27 mouse cellular contexts compared by ENCODE assay signal in the genomic region with DNA sequence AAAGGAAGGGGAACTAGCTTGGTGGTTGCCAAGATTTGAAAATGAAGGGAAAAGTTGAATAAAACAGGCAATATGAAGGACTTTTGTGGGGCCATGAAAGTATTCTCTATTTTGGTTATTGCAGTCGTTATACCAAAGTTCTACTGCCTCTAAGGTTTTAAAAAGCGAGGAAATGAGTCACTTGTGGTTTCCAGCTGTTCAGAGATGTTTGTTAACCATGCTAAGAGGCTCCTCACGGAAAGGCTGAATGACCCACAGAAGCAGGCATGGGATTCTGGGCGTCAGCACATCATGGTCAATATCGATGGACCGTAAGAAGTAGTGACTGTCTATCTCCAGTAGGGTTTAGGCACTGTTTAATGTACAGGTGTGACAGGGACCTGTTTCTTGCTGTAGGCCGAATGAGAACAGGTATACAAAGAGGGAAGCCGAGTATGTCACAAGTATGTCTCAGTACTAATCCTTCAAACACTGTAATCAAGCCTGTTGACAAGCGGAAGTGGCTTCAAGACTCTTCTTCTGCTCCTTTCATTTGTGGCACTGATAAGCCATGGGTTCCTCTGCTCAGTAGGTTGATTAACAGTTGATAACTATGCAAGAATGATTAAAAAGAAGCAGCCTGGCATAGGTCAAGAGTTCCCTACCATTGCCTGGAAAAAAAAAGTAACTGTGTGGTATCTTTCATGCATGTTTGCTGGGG. TPM values are rescaled to one million over a fixed set of nuclear protein-coding genes. Genes with fewer than 3 reads are reported as not detected.
DNase-seq lines count a peak whose midpoint lies in the region; ATAC-seq and TF ChIP-seq lines count a peak whose summit lies in the region.
"Had no signal": no experiment of that assay in that cellular context is flagged by ENCODE, and none has a peak within 500 bp of the region (broad histone marks: within the 10 kb centered on the region; RNA-seq: fewer than 3 reads in every experiment).

No protein-coding gene starts in this region.

- TF ChIP-seq CTCF in intestine, postnatal 0 days (IDR thresholded peaks at IDR 0.05; ENCODE audit: low read depth) = no peak
- no peak for TF ChIP-seq CTCF in CH12.LX (conservative IDR thresholded peaks at IDR 0.05 in 1 of 2, IDR thresholded peaks at IDR 0.05 in 1 of 2; ENCODE audit: low read depth in 2 of 2, low read length in 2 of 2)

- TF ChIP-seq RAD21 in CH12.LX (IDR thresholded peaks at IDR 0.05; ENCODE audit: low read depth, low read length) = no peak

- H3K27ac ChIP-seq in intestine, embryonic 14.5 days (ENCODE audit: low read depth) = no peak overlapping the region
- H3K27ac ChIP-seq in intestine, postnatal 0 days (ENCODE audit: low read depth, low read length) = no peak overlapping the region
- H3K27ac ChIP-seq in CH12.LX (ENCODE audit: insufficient read depth, low read depth) = no peak overlapping the region
- H3K27ac ChIP-seq in limb, embryonic 10.5 days = no peak overlapping the region
- H3K27ac ChIP-seq in hindbrain, embryonic 13.5 days = no peak overlapping the region
- H3K27ac ChIP-seq: forebrain, embryonic 10.5 days; forebrain, embryonic 13.5 days; gastrocnemius, adult 2 months; heart, embryonic 15.5 days; hindbrain, embryonic 14.5 days; hindbrain, postnatal 0 days had no signal

- H3K4me2 ChIP-seq in intestine, embryonic 14.5 days (ENCODE audit: low read length) = no peak overlapping the region
- no peak overlapping the region for H3K4me2 ChIP-seq in intestine, postnatal 0 days (replicated peaks; ENCODE audit: low read depth)
- H3K4me2 ChIP-seq in CH12.LX (ENCODE audit: insufficient read depth, low read depth, poor library complexity, severe bottlenecking) (no peak overlapping the region), myocyte (ENCODE audit: low read depth) (peak overlapping the region; percentile 41)
- H3K4me2 ChIP-seq in hindbrain, embryonic 13.5 days = no peak overlapping the region
- H3K4me2 ChIP-seq: forebrain, embryonic 13.5 days; heart, embryonic 12.5 days; heart, embryonic 15.5 days; hindbrain, embryonic 14.5 days had no signal

- peak; percentile 34 for DNase-seq in intestine, embryonic 14.5 days (ENCODE audit: low spot score)
- no peak for DNase-seq in CH12.LX (ENCODE audit: extremely low read depth)
- peak; percentile 29 for DNase-seq in limb, embryonic 10.5 days (ENCODE audit: low spot score)
- no peak for DNase-seq in cerebellum, adult 11 months
- DNase-seq in heart, postnatal 4 days = no peak
- DNase-seq: adrenal gland, postnatal 36 days; B cell, adult 2 months; cerebellum, adult 2 months; cerebellum, adult 9-11 months; cerebellum, postnatal 25 days; gastrocnemius, adult 2 months; gastrocnemius, postnatal 14 days; heart, adult 11 months; kidney, adult 11 months; kidney, adult 8-10 months had no signal

- no peaks in the 10 kb centered on the region for H3K9me3 ChIP-seq in intestine, embryonic 14.5 days (ENCODE audit: control insufficient read depth, low read length)
- H3K9me3 ChIP-seq in intestine, postnatal 0 days (ENCODE audit: control insufficient read depth) = no peaks in the 10 kb centered on the region
- H3K9me3 ChIP-seq in CH12.LX (replicated peaks; ENCODE audit: low read length) = peaks cover 3% of the 10 kb centered on the region
- no peaks in the 10 kb centered on the region for H3K9me3 ChIP-seq in limb, embryonic 10.5 days (replicated peaks)
- H3K9me3 ChIP-seq in hindbrain, embryonic 13.5 days = no peaks in the 10 kb centered on the region
- H3K9me3 ChIP-seq: forebrain, embryonic 10.5 days; heart, embryonic 15.5 days had no signal

- no peak overlapping the region for H3K4me3 ChIP-seq in intestine, embryonic 14.5 days (ENCODE audit: low read depth, low read length)
- H3K4me3 ChIP-seq in intestine, postnatal 0 days (ENCODE audit: low read depth, low read length) = no peak overlapping the region
- H3K4me3 ChIP-seq in CH12.LX (replicated peaks in 1 of 3; ENCODE audit: low read depth in 2 of 3, low read length in 2 of 3, poor library complexity in 1 of 3) = no peak overlapping the region
- no peak overlapping the region for H3K4me3 ChIP-seq in limb, embryonic 10.5 days
- no peak overlapping the region for H3K4me3 ChIP-seq in myocyte
- H3K4me3 ChIP-seq in hindbrain, embryonic 13.5 days = no peak overlapping the region
- H3K4me3 ChIP-seq: forebrain, embryonic 10.5 days; forebrain, embryonic 13.5 days; gastrocnemius, adult 2 months; heart, embryonic 12.5 days; heart, embryonic 15.5 days had no signal

- H3K4me1 ChIP-seq in intestine, embryonic 14.5 days (replicated peaks; ENCODE audit: control insufficient read depth, insufficient read depth, low read length) = peaks cover 7% of the 10 kb centered on the region
- H3K4me1 ChIP-seq in intestine, postnatal 0 days (replicated peaks; ENCODE audit: control insufficient read depth, insufficient read depth, low read length) = no peaks in the 10 kb centered on the region
- H3K4me1 ChIP-seq in CH12.LX (ENCODE audit: control insufficient read depth in 1 of 2, insufficient read depth in 2 of 2) = peaks cover 7 to 12% of the 10 kb centered on the region in 2 experiments; a peak in 3 of 4 replicates
- H3K4me1 ChIP-seq in limb, embryonic 10.5 days = peaks cover 27% of the 10 kb centered on the region
- no peaks in the 10 kb centered on the region for H3K4me1 ChIP-seq in hindbrain, embryonic 13.5 days (replicated peaks)
- H3K4me1 ChIP-seq: forebrain, embryonic 13.5 days; heart, embryonic 12.5 days had no signal

- dilution Hi-C loops in CH12.LX (cut with MboI; ENCODE audit: extremely low pct_ligation_motif_present, extremely low pct_unique_long_range_greater_than_20kb, low sequenced_read_pairs) = no loop called here

- no peak overlapping the region for H3K9ac ChIP-seq in intestine, embryonic 14.5 days (ENCODE audit: low read length)
- H3K9ac ChIP-seq in intestine, postnatal 0 days (ENCODE audit: low read depth, low read length) = no peak overlapping the region
- no peak overlapping the region for H3K9ac ChIP-seq in CH12.LX (ENCODE audit: insufficient read depth, low read depth)
- no peak overlapping the region for H3K9ac ChIP-seq in hindbrain, embryonic 13.5 days
- H3K9ac ChIP-seq: forebrain, embryonic 13.5 days; heart, embryonic 12.5 days; heart, embryonic 15.5 days; hindbrain, embryonic 14.5 days had no signal

- H3K79me2 ChIP-seq in CH12.LX (replicated peaks; ENCODE audit: control insufficient read depth, extremely low read depth, insufficient read depth, poor library complexity, severe bottlenecking) (no peaks in the 10 kb centered on the region), myocyte (ENCODE audit: control insufficient read depth, insufficient read depth) (no peaks in the 10 kb centered on the region)

- in situ Hi-C loops in CH12.LX (cut with MboI; ENCODE audit: low pct_ligation_motif_present, low pct_unique_long_range_greater_than_20kb, low sequenced_read_pairs) = loop anchor here (25.0 kb wide), 1 partner anchor 266 kb away; a partner anchor contains a TSS

- H3K27me3 ChIP-seq in intestine, embryonic 14.5 days (replicated peaks; ENCODE audit: control insufficient read depth, insufficient read depth, low read length) = no peaks in the 10 kb centered on the region
- H3K27me3 ChIP-seq in intestine, postnatal 0 days (replicated peaks; ENCODE audit: control insufficient read depth, insufficient read depth, low read length) = no peaks in the 10 kb centered on the region
- H3K27me3 ChIP-seq in CH12.LX (replicated peaks) (no peaks in the 10 kb centered on the region), myocyte (ENCODE audit: control insufficient read depth, insufficient read depth, insufficient read length) (no peaks in the 10 kb centered on the region)
- no peaks in the 10 kb centered on the region for H3K27me3 ChIP-seq in limb, embryonic 10.5 days (ENCODE audit: low read depth, poor library complexity, severe bottlenecking)
- no peaks in the 10 kb centered on the region for H3K27me3 ChIP-seq in hindbrain, embryonic 13.5 days
- H3K27me3 ChIP-seq: forebrain, embryonic 13.5 days; heart, embryonic 12.5 days; heart, embryonic 15.5 days; Patski had no signal

- TF ChIP-seq POLR2A in CH12.LX (IDR thresholded peaks at IDR 0.05; ENCODE audit: low read depth, low read length) (no peak), myocyte (IDR thresholded peaks at IDR 0.05; ENCODE audit: insufficient read length, low read depth) (no peak)

- 86% methylated on average over 9 of the region's 9 CpGs for WGBS in intestine, embryonic 14.5 days
- WGBS in intestine, postnatal 0 days = 82% methylated on average over 9 of the region's 9 CpGs
- WGBS in limb, embryonic 10.5 days = 88% methylated on average over 9 of the region's 9 CpGs
- 94% methylated on average over 9 of the region's 9 CpGs for WGBS in hindbrain, embryonic 13.5 days

- ATAC-seq in intestine, embryonic 14.5 days (replicated peaks; ENCODE audit: low FRiP score, low TSS enrichment, low read depth) = no peak
- ATAC-seq in intestine, postnatal 0 days = no peak
- ATAC-seq in hindbrain, embryonic 13.5 days (ENCODE audit: low FRiP score) = no peak
- ATAC-seq: forebrain, embryonic 13.5 days; forebrain, embryonic 16.5 days; hindbrain, postnatal 0 days; inflammation-experienced regulatory T-cells, adult 6 months; Patski had no signal

- no peak overlapping the region for H3ac ChIP-seq in myocyte (ENCODE audit: control insufficient read depth, insufficient read length)

- no peaks in the 10 kb centered on the region for H3K36me3 ChIP-seq in intestine, embryonic 14.5 days (ENCODE audit: control insufficient read depth, insufficient read depth, low read length)
- no peaks in the 10 kb centered on the region for H3K36me3 ChIP-seq in intestine, postnatal 0 days (ENCODE audit: control insufficient read depth, insufficient read depth)
- H3K36me3 ChIP-seq in CH12.LX (replicated peaks in 1 of 2; ENCODE audit: control insufficient read depth in 1 of 2, insufficient read depth in 1 of 2, low read length in 1 of 2) = peaks cover 0 to 5% of the 10 kb centered on the region in 2 experiments
- H3K36me3 ChIP-seq in limb, embryonic 10.5 days = no peaks in the 10 kb centered on the region
- H3K36me3 ChIP-seq in myocyte (ENCODE audit: control insufficient read depth, insufficient read depth) = no peaks in the 10 kb centered on the region
- H3K36me3 ChIP-seq in hindbrain, embryonic 13.5 days = no peaks in the 10 kb centered on the region
- H3K36me3 ChIP-seq: forebrain, embryonic 10.5 days; heart, embryonic 12.5 days; heart, embryonic 15.5 days had no signal

- peak; percentile 47; the same call in 1 of the 2 replicates for TF ChIP-seq EP300 in CH12.LX (IDR thresholded peaks at IDR 0.05; ENCODE audit: low read length)

TF ChIP-seq in myocyte, 11 proteins besides CTCF, POLR2A, EP300 and RAD21 (continues in another document):
- no peak for TF ChIP-seq REST (IDR thresholded peaks at IDR 0.05; ENCODE audit: insufficient read depth, insufficient read length)

RNA-seq across cellular contexts. Expression of a gene that starts 25.9 kb away (rescaled TPM):
- 38.2 and 41.4 TPM in 2 replicates for polyA plus RNA-seq in intestine, embryonic 14.5 days (2014; fragmentation: Nextera tagmentation; extraction: Ambion mirVana)
- 32.1 and 35.4 TPM in 2 replicates for polyA plus RNA-seq in intestine, postnatal 0 days (2015; fragmentation: Nextera tagmentation; extraction: Ambion mirVana)
- total RNA-seq in CH12.LX (2012; rRNA removed) (2.0 and 2.1 TPM in 2 replicates), CH12.LX (2014; rRNA removed) (5.7 and 6.8 TPM in 2 replicates)
- polyA plus RNA-seq in CH12.LX (2012; ENCODE audit: insufficient read length, low read depth) (17.6 and 17.9 TPM in 2 replicates), myocyte (2012; fragmentation: generic; extraction: Trizol) (12.1 TPM)
- 10.7 and 14.4 TPM in 2 replicates for polyA plus RNA-seq in limb, embryonic 10.5 days (2016; fragmentation: Nextera tagmentation; extraction: Ambion mirVana)
- polyA plus RNA-seq in hindbrain, embryonic 13.5 days (2015; fragmentation: Nextera tagmentation; extraction: Ambion mirVana) = 3.3 and 3.6 TPM in 2 replicates
- 10 to 100 TPM; 61.2 to 63.6 TPM for total RNA-seq in heart, postnatal 4 days (2021)

Comparison
In these comparisons a context has a peak if more than half of its experiments do, and no peak if none do; other contexts are left out.
1. DNase-seq: peak in intestine, embryonic 14.5 days (single experiment) and limb, embryonic 10.5 days (single experiment); none in CH12.LX (single experiment), cerebellum, adult 11 months (single experiment) and heart, postnatal 4 days (single experiment).